Mouse (Mus musculus) right cerebral cortex, adult 18-20 months (tissue): Measurements from ENCODE around the gene Zfp423.

Experiments used
- DNase-seq: peaks from one replicate; pipeline ENCODE4 v3.0.0; 2022; ENCODE audit warnings: mixed read lengths

Zfp423 gene

GRCm38 (mm10) chr8:87660916-87661910 lies 298.2 kb downstream of the Zfp423 start:
- no peak for DNase-seq

- DNase-seq: no peak
Measured at GRCm38 (mm10) chr8:87660029-87660915, 299.1 kb downstream of the Zfp423 start.

- DNase-seq: no peak
Measured at GRCm38 (mm10) chr8:87657488-87657887, 301.9 kb downstream of the Zfp423 start.

- DNase-seq: no peak
Measured at GRCm38 (mm10) chr8:87656484-87657230, 302.7 kb downstream of the Zfp423 start.

GRCm38 (mm10) chr8:87655946-87656345 lies 303.4 kb downstream of the Zfp423 start:
- no peak for DNase-seq

GRCm38 (mm10) chr8:87647781-87648180 lies 311.6 kb downstream of the Zfp423 start:
- no peak for DNase-seq

GRCm38 (mm10) chr8:87645829-87646483 lies 313.4 kb downstream of the Zfp423 start:
- no peak for DNase-seq

GRCm38 (mm10) chr8:87645371-87645770 lies 314.0 kb downstream of the Zfp423 start:
- DNase-seq: no peak

GRCm38 (mm10) chr8:87640930-87641329 lies 318.5 kb downstream of the Zfp423 start:
- DNase-seq: no peak

GRCm38 (mm10) chr8:87636226-87636742 lies 323.1 kb downstream of the Zfp423 start:
- no peak for DNase-seq

- no peak for DNase-seq
Measured at GRCm38 (mm10) chr8:87631776-87632175, 327.6 kb downstream of the Zfp423 start.

- no peak for DNase-seq
Measured at GRCm38 (mm10) chr8:87629656-87630055, 329.7 kb downstream of the Zfp423 start.

- DNase-seq: no peak
Measured at GRCm38 (mm10) chr8:87621181-87621580, 338.2 kb downstream of the Zfp423 start.

- no peak for DNase-seq
Measured at GRCm38 (mm10) chr8:87620225-87620624, 339.2 kb downstream of the Zfp423 start.

- no peak for DNase-seq
Measured at GRCm38 (mm10) chr8:87619529-87619928, 339.9 kb downstream of the Zfp423 start.

GRCm38 (mm10) chr8:87619118-87619517 lies 340.3 kb downstream of the Zfp423 start:
- DNase-seq: peak; percentile 48

- no peak for DNase-seq
Measured at GRCm38 (mm10) chr8:87613701-87614100, 345.7 kb downstream of the Zfp423 start.
